Mouse (Mus musculus) CH12.LX (cell line): ENCODE results near the gene Mecr. TPM values are rescaled to one million over a fixed set of nuclear protein-coding genes. Genes with fewer than 3 reads are reported as not detected.

Experiments
- DNase-seq: peaks from one replicate; pipeline ENCODE4 v3.0.0-alpha.2; 2013; ENCODE audit errors: extremely low read depth
- H3K27ac ChIP-seq: 2 replicates; pipeline ENCODE4 v1.5.1; 2012; ENCODE audit warnings: low read depth, mild to moderate bottlenecking, control low read depth, moderate library complexity; ENCODE audit not compliant: insufficient read depth
- H3K27me3 ChIP-seq: replicated peaks from 2 replicates; pipeline ENCODE3; 2012; ENCODE audit warnings: inconsistent platforms
- H3K36me3 ChIP-seq, 2 experiments: replicated peaks in 1 of 2; 2 replicates each; pipeline versions ENCODE3 to v1.6.1; 2012; ENCODE audit warnings: inconsistent platforms in 1 of 2, low read length in 1 of 2, mild to moderate bottlenecking in 1 of 2, mixed read lengths in 1 of 2, moderate library complexity in 1 of 2; ENCODE audit not compliant: control insufficient read depth in 1 of 2, insufficient read depth in 1 of 2
- H3K4me1 ChIP-seq, 2 experiments: 2 replicates each; pipeline ENCODE4 v1.6.1; 2012; ENCODE audit warnings: inconsistent platforms in 1 of 2, moderate library complexity in 1 of 2; ENCODE audit not compliant: insufficient read depth in 2 of 2, control insufficient read depth in 1 of 2
- H3K4me2 ChIP-seq: 2 replicates; pipeline ENCODE4 v1.6.1; 2012; ENCODE audit warnings: low read depth, mild to moderate bottlenecking, control low read depth; ENCODE audit not compliant: poor library complexity, insufficient read depth, severe bottlenecking
- H3K4me3 ChIP-seq, 3 experiments: fragments of 150-350 bp in 1 of 3; sonication (generic) in 1 of 3; replicated peaks in 1 of 3; 2 replicates each; pipeline versions ENCODE3 to v1.5.1; 2011 to 2012; ENCODE audit warnings: low read depth in 2 of 3, low read length in 2 of 3, mild to moderate bottlenecking in 2 of 3, moderate library complexity in 2 of 3, control low read depth in 1 of 3, improper control_type of control experiment in 1 of 3, inconsistent platforms in 1 of 3, mixed read lengths in 1 of 3; ENCODE audit not compliant: poor library complexity in 1 of 3
- H3K79me2 ChIP-seq: replicated peaks from 2 replicates; pipeline ENCODE4 v1.6.1; 2012; ENCODE audit warnings: mild to moderate bottlenecking, moderate library complexity; ENCODE audit not compliant: control insufficient read depth, poor library complexity, insufficient read depth, severe bottlenecking; ENCODE audit errors: extremely low read depth
- H3K9ac ChIP-seq: 2 replicates; pipeline ENCODE4 v1.6.1; 2012; ENCODE audit warnings: low read depth, mild to moderate bottlenecking, control low read depth, moderate library complexity; ENCODE audit not compliant: insufficient read depth
- H3K9me3 ChIP-seq: replicated peaks from 2 replicates; pipeline ENCODE3; 2012; ENCODE audit warnings: low read length, inconsistent platforms, mixed read lengths
- CHD1 ChIP-seq: IDR thresholded peaks from 2 replicates; pipeline ENCODE4 v1.6.1; 2012; ENCODE audit warnings: low read depth, low read length, improper control_type of control experiment, inconsistent platforms
- CHD2 ChIP-seq: IDR thresholded peaks from 2 replicates; pipeline ENCODE4 v1.6.1; 2011; ENCODE audit warnings: low read length, improper control_type of control experiment
- CTCF ChIP-seq, 2 experiments: IDR thresholded peaks in 1 of 2; conservative IDR thresholded peaks in 1 of 2; 2 replicates each; pipeline ENCODE4 v1.5.1; 2011 to 2012; ENCODE audit warnings: low read depth in 2 of 2, low read length in 2 of 2, improper control_type of control experiment in 1 of 2, inconsistent platforms in 1 of 2, mild to moderate bottlenecking in 1 of 2, moderate library complexity in 1 of 2
- EP300 ChIP-seq: IDR thresholded peaks from 2 replicates; pipeline ENCODE4 v1.6.1; 2011; ENCODE audit warnings: low read length, improper control_type of control experiment
- ETS1 ChIP-seq: conservative IDR thresholded peaks from 2 replicates; pipeline ENCODE4 v1.6.1; 2012; ENCODE audit warnings: low read depth, mild to moderate bottlenecking, inconsistent platforms, low read length, improper control_type of control experiment, moderate library complexity
- GABPA ChIP-seq: IDR thresholded peaks from 2 replicates; pipeline ENCODE4 v1.6.1; 2012; ENCODE audit warnings: low read depth, low read length, improper control_type of control experiment, inconsistent platforms; ENCODE audit not compliant: insufficient replicate concordance
- HCFC1 ChIP-seq: IDR thresholded peaks from 2 replicates; pipeline ENCODE4 v1.6.1; 2012; ENCODE audit warnings: low read depth, mild to moderate bottlenecking, inconsistent platforms, low read length, improper control_type of control experiment
- JUN ChIP-seq: IDR thresholded peaks from 2 replicates; pipeline ENCODE4 v1.6.1; 2011; ENCODE audit warnings: low read depth, mild to moderate bottlenecking, low read length, improper control_type of control experiment, moderate library complexity; ENCODE audit not compliant: insufficient read depth
- JUND ChIP-seq: conservative IDR thresholded peaks from 2 replicates; pipeline ENCODE4 v1.6.1; 2011; ENCODE audit warnings: low read depth, low read length, improper control_type of control experiment
- KAT2A ChIP-seq: IDR thresholded peaks from 2 replicates; pipeline ENCODE4 v1.6.1; 2012; ENCODE audit warnings: low read length, improper control_type of control experiment, inconsistent platforms; ENCODE audit not compliant: insufficient replicate concordance
- MAX ChIP-seq: IDR thresholded peaks from 2 replicates; pipeline ENCODE4 v1.6.1; 2011; ENCODE audit warnings: low read length, improper control_type of control experiment
- MXI1 ChIP-seq: IDR thresholded peaks from 2 replicates; pipeline ENCODE4 v1.6.1; 2011; ENCODE audit warnings: mild to moderate bottlenecking, low read depth, low read length, improper control_type of control experiment
- NELFE ChIP-seq: IDR thresholded peaks from 2 replicates; pipeline ENCODE4 v1.6.1; 2011; ENCODE audit warnings: low read depth, low read length, improper control_type of control experiment
- PAX5 ChIP-seq: IDR thresholded peaks from 2 replicates; pipeline ENCODE4 v1.6.1; 2012; ENCODE audit warnings: low read length, inconsistent platforms, mixed read lengths
- POLR2A ChIP-seq: IDR thresholded peaks from 2 replicates; pipeline ENCODE4 v1.6.1; 2011; ENCODE audit warnings: low read depth, mild to moderate bottlenecking, improper control_type of control experiment, low read length
- SMC3 ChIP-seq: IDR thresholded peaks from 2 replicates; pipeline ENCODE4 v1.6.1; 2011; ENCODE audit warnings: low read depth, low read length, improper control_type of control experiment
- TBP ChIP-seq: conservative IDR thresholded peaks from 2 replicates; pipeline ENCODE4 v1.6.1; 2011; ENCODE audit warnings: low read depth, low read length, improper control_type of control experiment
- TCF12 ChIP-seq: IDR thresholded peaks from 2 replicates; pipeline ENCODE4 v1.6.1; 2014; ENCODE audit warnings: low read depth, mild to moderate bottlenecking, inconsistent platforms, low read length, improper control_type of control experiment
- UBTF ChIP-seq: IDR thresholded peaks from 2 replicates; pipeline ENCODE4 v1.6.1; 2012; ENCODE audit warnings: low read depth, mild to moderate bottlenecking, inconsistent platforms, low read length, improper control_type of control experiment, moderate library complexity
- USF1 ChIP-seq: IDR thresholded peaks from 2 replicates; pipeline ENCODE4 v1.6.1; 2014; ENCODE audit warnings: low read depth, mild to moderate bottlenecking, inconsistent platforms, low read length, improper control_type of control experiment
- ZC3H11A ChIP-seq: IDR thresholded peaks from 2 replicates; pipeline ENCODE4 v1.6.1; 2012; ENCODE audit warnings: low read depth, mild to moderate bottlenecking, inconsistent platforms, low read length, improper control_type of control experiment
- ZMIZ1 ChIP-seq: IDR thresholded peaks from 2 replicates; pipeline ENCODE4 v1.6.1; 2012; ENCODE audit warnings: low read depth, mild to moderate bottlenecking, inconsistent platforms, low read length, improper control_type of control experiment
- ZNF384 ChIP-seq: IDR thresholded peaks from 2 replicates; pipeline ENCODE4 v1.6.1; 2012; ENCODE audit warnings: low read depth, low read length, improper control_type of control experiment, inconsistent platforms
- dilution Hi-C: fragments of 300-500 bp; cut with MboI; formaldehyde crosslinking; loops from 2 replicates; pipeline ENCODE4 v1.14.3; 2020; ENCODE audit warnings: low sequenced_read_pairs; ENCODE audit not compliant: extremely low pct_unique_long_range_greater_than_20kb, extremely low pct_ligation_motif_present
- in situ Hi-C: fragments of 300-500 bp; cut with MboI; formaldehyde crosslinking; loops from 3 replicates; pipeline ENCODE4 v1.14.3; 2019; ENCODE audit warnings: low sequenced_read_pairs, low pct_ligation_motif_present, low pct_unique_long_range_greater_than_20kb, mixed read lengths
- polyA plus RNA-seq: library from polyadenylated mRNA; unstranded; fragments of >175 nt; gene quantifications from 2 replicates; pipeline ENCODE4 v1.2.1, GENCODE M21; 2012; ENCODE audit warnings: low read depth; ENCODE audit not compliant: insufficient read length
- total RNA-seq, 2 experiments: library from RNA; depleted of rRNA; stranded (reverse); fragments of 300-350 nt in 1 of 2; fragments of >200 nt in 1 of 2; gene quantifications; 2 replicates each; pipeline ENCODE4 v1.2.3; 2012 to 2014

Mecr gene
- total and polyA plus RNA-seq, 3 experiments, result 43.0 to 77.3 (median 54.6) TPM

DNA sequence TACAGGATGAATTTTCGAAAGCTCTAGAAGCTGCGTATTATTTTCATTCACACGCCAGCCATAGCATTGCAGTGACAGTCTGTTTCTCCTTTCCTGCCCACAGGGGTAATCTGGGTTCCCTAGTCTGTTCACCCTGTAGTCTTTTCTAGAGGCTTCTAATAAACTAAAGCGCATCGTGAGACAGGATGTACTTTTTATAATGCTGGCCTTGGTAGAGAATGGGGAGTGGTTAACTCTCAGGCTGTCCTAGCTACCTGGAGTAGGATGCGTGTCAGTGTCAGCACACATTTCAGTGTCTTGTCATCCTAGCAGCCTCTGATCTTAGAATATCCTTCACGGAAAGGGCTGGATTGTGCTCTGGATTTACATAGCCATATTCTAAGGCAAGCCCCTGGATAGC lies 38.0 kb downstream of the Mecr start:
- Histone ChIP-seq H3K79me2 (peaks cover 95% of the 10 kb centered on the region), H3K4me3 (no peak overlapping the region), H3K4me1 (peaks cover 9 to 60% of the 10 kb centered on the region in 2 experiments), H3K36me3 (peaks cover 17 to 52% of the 10 kb centered on the region in 2 experiments), H3K9ac (no peak overlapping the region), H3K9me3 (no peaks in the 10 kb centered on the region), H3K27ac (no peak overlapping the region), H3K4me2 (no peak overlapping the region), H3K27me3 (no peaks in the 10 kb centered on the region)
- TF ChIP-seq UBTF (no peak), PAX5 (no peak), USF1 (no peak), HCFC1 (no peak), JUN (no peak), TBP (no peak), GABPA (no peak), ZMIZ1 (no peak), ZNF384 (no peak), KAT2A (no peak), JUND (no peak)
- DNase-seq, result no peak
- in situ Hi-C loops, result no loop called here
- dilution Hi-C loops, result no loop called here

DNA sequence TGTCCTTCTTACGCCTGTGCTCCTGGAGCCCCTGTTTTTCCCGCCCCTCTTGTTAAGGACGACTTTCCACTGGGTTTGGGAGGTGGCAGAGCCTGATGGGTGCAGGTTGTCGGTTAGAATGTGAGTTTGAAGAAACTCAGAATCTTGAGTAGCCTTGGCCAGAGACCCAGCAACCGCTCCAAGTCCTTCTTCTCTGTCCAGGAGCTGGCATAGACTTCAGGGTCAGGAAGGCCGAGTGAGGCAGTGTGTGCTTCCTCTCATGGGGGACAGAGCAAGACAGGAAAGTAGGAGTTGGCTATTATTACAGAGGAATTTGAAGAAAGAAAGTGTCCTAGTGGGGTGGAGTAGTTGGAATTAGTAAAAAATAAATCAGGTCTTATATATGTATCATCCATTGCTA lies 40.3 kb downstream of the Mecr start:
- Histone ChIP-seq H3K79me2 (peaks cover 97% of the 10 kb centered on the region), H3K4me2 (no peak overlapping the region), H3K27me3 (no peaks in the 10 kb centered on the region), H3K36me3 (peaks cover 25 to 63% of the 10 kb centered on the region in 2 experiments), H3K4me3 (no peak overlapping the region), H3K9me3 (no peaks in the 10 kb centered on the region), H3K27ac (no peak overlapping the region), H3K4me1 (peaks cover 6 to 42% of the 10 kb centered on the region in 2 experiments)
- no peak for DNase-seq
- dilution Hi-C loops, result no loop called here
- no peak for TF ChIP-seq POLR2A
- TF ChIP-seq, all 38 proteins: peak for 0
- in situ Hi-C loops, result no loop called here
- no peak overlapping the region for H3K9ac ChIP-seq

GRCm38 (mm10) chr4:131885376-131885775 lies 42.1 kb downstream of the Mecr start:
- DNase-seq, result no peak
- dilution Hi-C loops, result no loop called here
- Histone ChIP-seq H3K36me3 (peaks cover 27 to 73% of the 10 kb centered on the region in 2 experiments), H3K79me2 (peaks cover 97% of the 10 kb centered on the region), H3K4me1 (peaks cover 0 to 31% of the 10 kb centered on the region in 2 experiments; a peak in 3 of 4 replicates), H3K9me3 (no peaks in the 10 kb centered on the region), H3K27me3 (no peaks in the 10 kb centered on the region), H3K4me3 (no peak overlapping the region), H3K27ac (no peak overlapping the region), H3K4me2 (no peak overlapping the region), H3K9ac (no peak overlapping the region)
- TF ChIP-seq JUN (no peak), MAX (no peak), SMC3 (no peak), MXI1 (no peak), CTCF (conservative IDR thresholded peaks at IDR 0.05 in 1 of 2, IDR thresholded peaks at IDR 0.05 in 1 of 2; ENCODE audit: low read depth in 2 of 2, low read length in 2 of 2) (no peak), JUND (no peak), NELFE (no peak), CHD2 (no peak), PAX5 (no peak), EP300 (no peak), ETS1 (no peak), KAT2A (no peak), ZC3H11A (no peak), CHD1 (no peak), TCF12 (no peak)
- in situ Hi-C loops, result no loop called here
